Mouse (Mus musculus) mesoderm, embryonic 11.5 days (tissue): Measurements from ENCODE around the gene Rlf.

ENCODE experiments used
- DNase-seq: peaks from one replicate; pipeline ENCODE4 v3.0.0-alpha.2; 2012; ENCODE audit warnings: low read depth, low spot score

The Rlf gene

DNA sequence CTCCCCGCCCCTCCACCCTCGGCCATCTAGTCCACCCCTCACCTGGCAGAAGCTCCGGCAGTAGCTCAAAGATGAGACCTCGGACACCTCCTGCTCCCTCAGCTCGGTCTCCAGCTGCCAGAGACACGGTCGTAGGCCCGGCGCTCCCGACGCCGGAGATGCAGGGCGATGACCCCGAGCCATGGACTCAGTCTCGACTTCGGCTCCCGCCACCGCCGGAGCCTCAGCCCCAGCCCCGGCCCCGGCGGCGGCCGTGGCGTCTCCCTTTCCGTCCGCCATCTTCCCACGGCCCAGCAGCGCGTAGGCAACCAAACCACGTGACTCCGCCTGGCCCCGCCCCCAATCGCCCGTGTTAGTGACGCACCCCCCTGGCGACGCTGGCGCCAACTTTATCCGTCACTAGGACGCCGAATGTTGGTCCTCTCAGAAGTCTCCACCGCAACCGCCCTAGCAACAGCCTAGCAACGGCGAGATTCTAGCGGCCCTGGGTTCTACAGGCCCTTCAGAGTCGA, at the start of gene Rlf:
Gene Rlf (minus strand): TSS at position 292 of the 512 bp plus-strand sequence.
- peak; percentile 98 for DNase-seq

DNA sequence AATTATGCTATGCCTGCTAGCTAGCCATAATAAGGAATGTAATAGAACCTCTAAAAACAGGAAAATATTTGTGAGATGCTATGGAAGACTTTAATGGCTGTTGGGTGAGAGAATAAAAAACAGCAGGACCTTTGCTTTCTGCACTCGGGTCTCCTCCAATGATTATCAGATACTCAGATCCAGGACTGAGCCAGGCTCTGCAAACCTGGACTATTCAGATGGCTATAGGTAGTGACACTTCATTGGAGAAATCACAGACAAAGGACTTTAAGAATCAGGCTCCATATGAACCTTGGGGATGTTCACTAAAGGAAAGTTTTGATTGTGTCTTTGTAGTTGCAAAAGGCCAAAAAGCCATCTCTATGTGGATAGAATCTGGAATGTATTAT, 26.7 kb upstream of the Rlf start:
- DNase-seq, result no peak

DNA sequence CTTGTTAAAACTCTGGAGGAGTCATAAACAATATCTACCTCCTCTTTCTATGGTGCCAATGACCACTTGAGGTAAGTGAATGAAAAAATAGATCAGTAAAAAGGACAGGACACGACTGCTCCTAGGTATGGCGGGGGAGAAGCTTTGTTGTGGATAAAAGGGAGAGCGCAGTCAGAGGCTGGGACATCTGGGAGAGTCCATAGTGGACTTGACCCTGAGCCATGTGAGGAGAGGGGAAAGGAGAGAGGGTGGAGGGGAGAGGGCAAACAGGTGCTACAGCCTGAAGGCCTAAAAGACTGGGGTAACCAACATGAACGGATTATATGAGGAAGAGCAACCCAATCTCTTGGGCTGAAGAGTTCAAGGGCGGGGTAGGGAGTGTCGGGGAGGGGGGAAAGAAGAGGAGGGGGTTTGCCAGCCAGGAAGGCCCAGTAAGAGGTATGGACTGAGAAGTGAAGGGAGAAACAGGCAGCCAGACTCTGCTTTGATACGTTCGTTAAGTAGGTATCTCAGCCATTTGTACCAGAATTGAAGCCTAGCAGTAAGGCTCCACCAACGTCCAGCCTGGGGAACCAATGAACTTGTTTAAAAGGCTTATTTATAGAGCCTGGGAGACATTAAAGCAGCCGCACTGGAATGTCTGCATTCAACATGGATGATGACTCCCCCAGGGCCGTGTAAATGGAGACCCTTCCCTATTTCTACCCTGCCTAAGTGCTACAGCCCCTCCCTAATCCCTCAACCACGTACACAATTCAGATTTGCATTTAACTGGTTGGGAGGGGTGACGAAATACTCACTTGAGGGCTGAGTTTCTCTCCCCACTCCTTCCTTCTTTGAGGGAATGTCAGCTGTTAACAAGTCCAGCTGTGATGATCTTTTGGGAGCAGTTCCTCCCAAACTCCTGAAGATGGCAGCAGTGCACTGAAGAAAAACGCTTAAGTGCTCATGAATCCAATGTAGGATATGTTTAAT, 26.0 kb upstream of the Rlf start:
- DNase-seq, result peak; percentile 77

DNA sequence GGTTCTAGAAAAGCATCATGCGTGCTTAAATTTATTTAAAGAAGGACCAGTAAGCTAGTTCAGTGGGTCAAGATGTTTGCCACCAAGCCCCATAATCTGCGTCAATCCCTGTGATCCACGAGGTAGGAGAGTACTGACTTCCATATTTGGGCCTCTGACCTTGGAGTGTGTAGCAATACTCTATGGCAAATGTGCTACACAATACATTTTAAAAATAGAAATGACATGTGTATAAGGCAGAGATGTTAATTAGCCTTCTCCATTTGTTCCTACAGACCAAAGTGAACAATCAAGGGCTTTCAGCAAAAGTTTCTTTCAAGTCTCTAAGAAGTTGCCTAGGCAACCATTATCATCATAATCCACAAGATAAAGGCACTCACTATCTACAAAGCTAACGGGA, 25.0 kb upstream of the Rlf start:
- no peak for DNase-seq

DNA sequence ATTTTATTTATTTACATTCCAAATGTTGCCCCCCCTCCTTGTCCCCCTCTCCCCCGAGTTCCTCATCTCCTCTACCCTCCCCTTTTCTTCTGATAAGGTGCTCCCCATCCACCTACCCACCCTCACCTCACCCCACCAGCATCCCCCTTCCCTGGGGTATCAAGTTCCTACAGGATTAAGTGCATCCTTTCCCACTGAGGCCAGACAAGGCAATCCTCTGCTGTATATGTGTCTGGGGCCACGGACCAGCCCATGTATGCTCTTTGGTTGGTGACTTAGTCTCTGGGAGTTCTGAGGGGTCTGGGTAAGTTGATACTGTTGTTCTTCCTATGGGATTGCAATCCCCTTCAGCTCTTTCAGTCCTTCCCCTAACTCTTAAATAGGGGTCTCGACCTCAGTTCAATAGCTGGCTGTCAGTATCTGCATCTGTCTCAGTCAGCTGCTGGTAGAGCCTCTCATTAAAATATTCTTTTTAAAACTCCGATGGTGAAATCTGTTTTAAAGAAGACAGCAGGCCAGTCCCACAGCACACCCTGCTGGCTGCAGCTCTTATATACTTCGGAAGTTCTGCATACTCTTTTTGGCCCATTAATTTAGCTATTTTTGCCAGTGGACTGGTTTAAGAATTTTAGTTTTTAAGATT, 17.0 kb upstream of the Rlf start:
- DNase-seq, result peak; percentile 56

DNA sequence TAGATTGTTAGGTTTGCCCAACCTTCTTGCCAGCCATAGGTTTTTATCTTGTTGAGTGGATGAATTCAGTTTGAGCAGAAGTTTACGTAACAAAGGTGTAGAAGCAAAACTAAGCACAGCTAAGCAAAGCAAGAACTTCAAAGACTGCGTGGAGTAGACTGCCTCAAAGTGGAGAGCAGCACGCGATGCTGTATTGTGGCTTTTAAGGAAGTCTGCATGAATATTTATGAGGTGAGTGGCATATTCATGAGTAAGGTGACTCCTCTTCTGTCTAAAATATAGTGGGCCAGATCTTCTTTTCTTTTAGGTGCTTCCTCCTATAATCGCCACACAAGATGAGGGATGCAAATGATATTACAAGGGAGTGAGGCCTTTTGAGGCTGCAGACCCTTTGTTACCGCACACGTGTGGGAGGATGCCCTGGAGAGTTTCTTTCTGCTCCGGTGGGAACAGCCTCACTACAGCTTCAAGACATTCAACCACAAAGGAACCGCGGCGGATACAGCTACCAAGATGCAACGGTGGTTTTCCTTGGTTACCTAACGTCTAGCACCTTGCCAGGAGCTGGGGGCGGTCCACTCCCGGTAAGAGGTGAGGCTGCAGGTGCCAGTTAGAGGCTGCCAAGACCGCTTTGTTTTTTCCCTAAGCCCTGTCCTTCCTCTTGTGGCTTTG, 16.2 kb upstream of the Rlf start:
- peak; percentile 22 for DNase-seq

DNA sequence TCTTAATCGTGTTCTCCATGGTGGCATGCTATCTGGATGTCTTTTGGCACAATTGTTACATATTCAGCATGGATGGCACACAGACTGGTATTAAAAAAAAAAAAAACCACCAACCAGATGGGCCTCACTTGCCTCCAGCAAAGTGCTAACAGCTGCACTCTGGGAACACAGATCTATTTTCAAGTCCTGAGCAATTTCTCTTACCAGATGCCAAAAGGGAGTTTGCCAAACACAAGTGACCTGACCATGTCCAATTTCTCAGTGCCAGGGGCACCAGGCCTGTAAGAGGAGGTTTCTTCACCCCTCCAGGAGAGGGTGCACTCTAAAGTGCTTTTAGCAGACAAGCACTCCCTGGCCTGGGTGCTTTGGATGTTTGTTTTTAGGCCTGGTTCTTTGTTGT, 12.2 kb upstream of the Rlf start:
- DNase-seq, result no peak

DNA sequence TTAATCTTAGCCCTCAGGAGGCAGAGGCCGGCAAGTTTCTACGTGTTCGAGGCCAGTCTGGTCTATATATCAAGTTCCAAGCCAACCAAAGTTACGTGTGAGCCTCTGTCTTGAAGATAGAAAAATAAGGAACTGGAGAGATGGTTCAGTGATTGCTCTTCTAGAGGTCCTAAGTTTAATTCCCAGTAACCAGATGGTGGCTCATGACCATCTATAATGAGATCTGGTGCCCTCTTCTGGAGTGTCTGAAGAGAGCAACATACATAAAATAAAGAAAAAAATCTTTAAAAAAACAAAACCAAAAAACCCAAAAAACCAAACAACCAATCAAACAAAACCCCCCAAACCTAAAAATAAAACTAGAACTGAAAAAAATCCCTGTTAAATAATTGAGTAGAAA, 10.3 kb upstream of the Rlf start:
- DNase-seq, result no peak

DNA sequence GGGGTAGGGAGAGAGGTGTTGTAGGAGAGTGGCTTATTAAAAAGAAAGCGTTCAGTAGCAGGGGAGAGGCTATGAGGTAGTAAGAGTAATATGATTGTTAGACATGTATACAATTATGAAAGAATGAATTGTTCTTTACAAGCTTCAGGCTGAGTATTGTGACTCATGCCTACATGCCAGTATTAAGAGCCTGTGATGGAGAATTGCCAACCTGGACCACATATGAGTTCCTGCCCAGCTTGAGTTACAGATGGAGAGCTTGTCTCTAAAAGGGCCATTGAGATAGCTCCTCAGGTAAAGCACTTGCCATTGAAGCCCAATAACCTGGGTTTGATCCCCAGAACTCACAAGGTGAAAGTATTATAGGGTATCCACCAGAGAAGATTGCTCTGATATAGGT, 8.3 kb upstream of the Rlf start:
- no peak for DNase-seq

DNA sequence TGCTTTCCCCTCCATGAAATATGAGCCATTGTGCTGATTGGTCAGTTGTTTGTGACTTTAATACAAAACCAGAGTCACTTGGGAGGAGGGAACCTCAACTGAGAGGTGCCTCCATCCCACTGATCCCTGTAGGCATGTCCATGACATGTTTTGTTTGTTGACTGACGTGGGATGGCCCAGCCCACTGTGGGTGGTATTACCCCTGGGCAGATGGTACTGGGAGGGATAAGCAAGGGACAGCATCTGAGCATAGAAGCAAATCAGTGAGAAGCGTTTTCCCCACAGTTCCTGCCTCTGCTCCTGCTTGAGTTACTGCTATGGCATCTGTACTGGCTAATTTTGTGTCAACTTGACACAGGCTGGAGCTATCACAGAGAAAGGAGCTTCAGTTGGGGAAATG, 1.3 kb upstream of the Rlf start:
- DNase-seq, result no peak

DNA sequence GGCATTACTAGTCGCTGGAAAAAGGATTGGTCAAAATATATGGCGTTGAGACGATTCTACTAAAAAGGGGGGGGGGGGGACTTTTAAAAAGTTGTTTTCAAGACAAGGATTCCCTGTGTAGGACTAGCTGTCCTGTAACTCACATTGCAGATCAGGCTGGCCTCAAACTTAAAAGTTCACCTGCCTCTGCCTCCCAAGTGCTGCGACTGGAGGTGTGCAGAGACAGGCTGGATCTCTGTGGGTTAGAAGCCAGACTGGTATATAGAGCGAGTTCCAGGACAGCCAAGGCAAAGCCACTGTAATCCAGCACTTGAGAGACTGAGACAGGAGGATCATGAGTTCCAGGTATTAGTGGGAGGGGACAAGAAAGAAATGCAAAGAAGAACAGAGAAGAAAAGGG, 605 bp upstream of the Rlf start:
- DNase-seq, result no peak

DNA sequence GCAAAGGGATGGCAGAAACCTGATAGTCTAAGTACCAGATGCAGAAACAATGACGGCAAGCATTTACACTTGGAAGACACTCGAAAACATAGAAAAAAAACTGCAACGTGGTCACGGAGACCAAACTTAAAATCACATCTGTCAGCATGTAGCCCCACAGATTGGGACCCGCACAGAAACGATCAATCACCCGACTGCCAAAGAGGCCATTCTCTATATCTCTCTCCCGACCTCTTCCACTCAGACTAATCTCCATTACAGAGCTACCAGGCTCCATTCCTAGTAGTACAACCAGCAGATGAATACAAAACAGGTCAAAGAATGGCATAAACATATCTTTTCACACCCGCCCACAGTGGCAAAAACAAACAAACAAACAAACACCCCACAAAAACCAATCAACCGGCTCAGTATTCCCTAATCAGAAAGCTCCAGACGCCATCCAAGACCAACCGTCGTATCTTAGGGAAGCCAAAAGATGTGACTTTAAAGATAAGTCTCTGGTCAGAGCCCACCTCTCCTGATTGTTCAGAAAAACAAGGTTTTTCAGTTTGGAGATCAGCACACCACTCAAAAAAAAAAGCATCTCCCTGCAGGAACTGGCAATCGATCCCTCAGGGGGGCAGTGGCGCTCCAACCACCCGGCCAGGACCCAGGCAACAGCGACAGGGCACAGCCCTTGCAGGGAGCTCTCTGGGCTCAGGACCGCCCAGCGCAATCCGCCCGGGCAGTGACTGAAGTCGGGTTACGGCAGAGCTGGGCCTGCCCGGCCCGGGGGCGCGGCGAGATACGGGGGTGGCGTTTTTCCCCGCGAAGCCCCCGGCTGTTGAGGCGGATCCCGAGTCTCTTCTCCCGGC, 720 bp downstream of the Rlf start:
- peak; percentile 51 for DNase-seq

DNA sequence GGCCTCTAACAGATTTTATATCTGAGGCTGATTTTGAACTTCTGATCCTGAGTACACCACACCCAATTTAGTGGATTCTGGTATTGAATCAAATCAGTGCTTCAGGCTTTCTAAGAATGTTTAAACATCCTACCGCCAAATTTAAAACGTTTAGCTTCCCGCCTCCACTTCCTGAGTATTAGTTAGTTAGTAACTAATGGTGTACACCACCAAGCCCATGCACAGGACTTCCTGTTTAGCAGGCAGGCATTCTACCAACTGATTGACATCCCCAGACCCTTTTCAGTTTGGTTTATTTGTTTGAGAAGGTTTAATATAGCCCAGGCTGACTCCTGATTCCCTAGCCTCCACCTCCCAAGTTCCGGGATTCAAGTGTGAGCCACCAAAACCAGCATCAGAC, 6.0 kb downstream of the Rlf start:
- no peak for DNase-seq

DNA sequence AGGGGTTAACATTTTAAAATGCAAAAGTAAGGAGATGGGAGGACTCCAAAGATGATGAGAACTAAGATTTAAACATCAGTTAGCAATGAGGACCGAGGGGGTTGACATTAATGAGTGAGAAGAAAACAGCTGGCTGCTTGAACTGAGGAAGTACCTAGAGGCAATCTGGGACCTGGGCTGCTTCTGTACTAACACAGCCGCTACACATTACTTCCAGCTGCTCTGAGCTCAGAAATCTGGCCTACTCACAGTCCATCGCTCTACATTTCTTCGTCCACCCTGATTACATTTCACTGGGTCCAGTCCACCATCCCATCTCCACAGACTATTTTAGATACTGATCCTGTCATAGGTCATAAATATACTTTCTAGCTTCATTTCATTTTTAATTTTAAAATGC, 17.0 kb downstream of the Rlf start:
- DNase-seq, result no peak

DNA sequence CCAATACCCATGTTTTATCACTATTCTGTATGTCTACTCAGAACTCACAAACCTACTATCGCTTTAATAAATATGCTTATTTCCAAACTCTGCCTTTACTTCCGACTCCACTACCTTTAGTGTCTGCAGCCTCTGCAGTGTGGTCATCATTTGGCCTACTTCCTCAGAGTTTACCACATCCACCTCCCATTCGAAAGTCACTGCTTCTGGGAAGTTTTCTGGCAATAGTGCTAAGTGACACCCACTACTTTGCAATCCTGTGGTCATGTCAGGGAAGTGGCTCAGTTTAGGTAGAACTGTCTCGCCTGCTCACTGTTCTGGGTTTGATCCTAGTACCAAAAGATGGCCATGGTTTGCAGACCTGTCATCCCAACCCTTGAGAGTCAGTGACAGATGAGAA, 17.9 kb downstream of the Rlf start:
- DNase-seq, result no peak

DNA sequence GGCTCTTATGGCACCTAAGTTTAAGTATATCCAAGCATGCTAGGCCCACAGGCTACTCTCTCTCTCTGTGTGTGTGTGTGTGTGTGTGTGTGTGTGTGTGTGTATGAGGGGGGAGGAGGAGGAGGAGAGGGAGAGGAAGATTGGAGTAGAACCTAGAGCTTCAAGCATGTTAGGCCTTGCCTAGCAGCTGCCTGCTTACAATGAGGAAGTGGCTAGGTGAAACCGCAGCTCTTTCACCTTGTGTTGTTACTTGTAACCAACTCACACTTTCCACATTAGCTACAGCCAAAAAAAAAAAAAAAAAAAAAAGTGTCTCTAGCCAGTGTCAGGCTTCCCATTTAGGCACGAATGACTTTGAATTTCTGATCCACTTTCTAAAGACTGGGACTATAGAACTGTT, 18.7 kb downstream of the Rlf start:
- DNase-seq, result no peak

DNA sequence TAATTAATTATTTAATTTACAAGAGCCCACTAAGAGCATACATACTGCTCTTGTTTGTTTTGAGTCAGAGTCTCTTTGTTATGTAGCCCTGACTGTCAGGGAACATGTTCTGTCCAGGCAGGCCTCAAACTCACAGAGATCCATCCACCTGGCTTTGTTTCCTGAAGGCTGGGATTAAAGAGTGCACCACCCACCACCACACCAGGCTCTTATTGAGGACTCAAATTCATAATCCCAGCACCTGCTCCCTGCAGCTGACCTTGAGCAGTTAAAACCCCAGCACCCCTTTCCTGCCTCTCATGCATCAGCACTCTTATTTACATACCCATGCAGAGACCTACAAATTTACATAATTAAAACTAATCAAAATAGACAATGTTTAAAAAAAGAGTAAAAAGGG, 20.1 kb downstream of the Rlf start:
- DNase-seq, result no peak

DNA sequence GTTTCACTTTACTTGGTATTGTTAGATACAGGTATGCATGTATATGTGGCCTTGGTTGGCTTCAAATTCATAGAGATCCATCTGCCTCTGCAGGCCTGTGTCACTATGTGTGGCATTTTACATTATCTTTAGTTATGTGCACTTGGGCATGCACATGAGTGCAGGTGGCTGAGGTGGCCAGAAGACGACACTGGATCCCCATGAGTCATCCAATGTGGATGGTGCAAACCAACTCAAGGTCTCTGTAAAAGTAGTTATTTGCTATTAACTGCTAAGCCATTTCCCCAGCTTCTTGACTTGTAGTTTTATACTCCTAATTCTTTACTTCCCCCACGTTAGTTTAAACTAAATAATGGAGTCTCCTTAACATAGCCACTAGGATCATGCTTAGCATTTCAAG, 22.6 kb downstream of the Rlf start:
- DNase-seq, result no peak

DNA sequence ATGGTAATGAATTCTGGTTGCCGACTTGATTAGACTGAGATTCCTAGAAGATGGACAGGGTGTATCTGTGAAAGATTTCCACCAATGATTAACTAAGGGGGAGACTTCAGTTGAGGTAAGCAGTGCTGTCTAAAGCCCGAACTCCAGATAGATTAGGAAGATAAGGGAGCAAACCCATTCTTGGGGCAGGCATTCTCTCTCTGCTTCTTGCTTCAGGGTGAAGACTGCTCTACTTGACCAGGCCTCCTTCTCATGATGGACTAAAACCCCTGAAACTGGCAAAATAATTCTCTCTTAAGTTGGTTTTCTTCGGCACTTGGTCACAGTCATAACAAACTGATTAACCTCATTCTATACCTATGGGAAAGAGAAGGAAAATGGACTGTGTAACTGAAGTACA, 25.5 kb downstream of the Rlf start:
- DNase-seq, result no peak

DNA sequence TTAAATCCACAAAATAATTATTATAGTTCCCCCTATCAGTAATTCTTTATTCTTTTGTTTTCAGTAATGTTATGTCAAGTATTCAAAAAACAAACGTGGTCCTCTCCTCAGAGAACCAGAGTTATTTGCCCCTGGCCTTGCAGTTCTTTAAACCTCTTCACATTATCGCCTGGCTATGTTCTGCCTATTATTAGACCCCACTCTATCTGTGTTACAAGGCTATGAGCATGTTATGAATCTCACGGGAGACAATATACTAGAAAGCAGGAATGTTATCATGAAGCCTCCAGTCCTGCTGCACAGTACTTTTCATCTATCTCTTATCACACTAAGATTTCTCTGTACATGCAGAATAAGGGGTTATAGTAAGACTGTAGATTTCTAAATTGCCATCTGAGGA, 35.2 kb downstream of the Rlf start:
- no peak for DNase-seq

DNA sequence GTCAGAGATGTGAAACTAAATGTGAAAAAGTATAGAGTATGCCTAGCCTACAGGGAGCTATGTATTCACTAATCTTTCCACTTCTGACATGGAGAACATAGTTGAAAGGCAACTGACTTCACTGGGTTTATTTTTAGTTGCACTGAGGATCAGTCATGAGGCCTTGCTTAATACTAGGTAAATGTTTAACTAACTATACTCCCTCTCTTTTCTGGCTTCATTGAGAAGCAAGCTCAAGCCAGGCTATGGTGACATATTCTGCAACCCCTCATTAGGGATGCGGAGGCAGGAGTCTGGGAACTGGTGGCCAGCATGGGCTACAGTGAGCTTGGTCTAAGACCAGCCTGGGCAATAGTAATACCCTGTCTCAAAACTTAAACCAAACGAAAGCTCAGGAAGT, 47.2 kb downstream of the Rlf start:
- no peak for DNase-seq
